Mouse (Mus musculus): ENCODE measurements at regions not wholly inside any gene's neighbourhood (a gene's known extent, or its start where the extent isn't known, plus 50 kb on each side); places are given as distances from the start of the nearest gene placed in this dataset.

- Histone ChIP-seq H3K27ac (no peak overlapping the region), H3K79me2 (ENCODE audit: inconsistent target) (no peaks in the 10 kb centered on the region), H3K4me3 (ENCODE audit: inconsistent target) (no peak overlapping the region), H3K36me3 (ENCODE audit: inconsistent target) (no peaks in the 10 kb centered on the region)
- 95% methylated on average over 4 of the region's 6 CpGs for WGBS (ENCODE audit: missing documents)
Observed at GRCm38 (mm10) chr9:67102578-67102977, 53.4 kb upstream of the Tpm1 start.

DNA sequence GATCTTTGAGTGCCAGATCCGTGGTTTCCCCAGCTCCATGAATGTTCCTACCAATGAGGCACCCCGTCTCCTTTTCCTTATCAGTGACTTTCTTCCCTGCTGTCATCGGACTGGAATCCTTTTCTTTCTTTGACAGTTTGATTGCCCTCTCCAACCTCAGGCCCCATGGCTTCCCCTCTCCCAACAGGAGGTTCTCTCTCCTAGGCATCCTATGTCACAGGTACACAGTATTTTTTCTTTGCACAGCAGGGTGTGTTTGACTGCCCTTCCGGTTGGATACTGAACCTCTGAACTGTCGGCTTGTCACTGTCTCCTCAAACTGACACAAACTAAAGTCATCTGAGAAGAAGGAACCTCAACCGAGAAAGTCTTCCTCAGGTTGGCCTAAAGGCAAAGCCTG lies 50.3 kb upstream of the Tpm1 start:
- H3K79me2 ChIP-seq (ENCODE audit: inconsistent target): no peaks in the 10 kb centered on the region
- H3K27ac ChIP-seq: no peak overlapping the region
- 90% methylated on average over 6 of the region's 6 CpGs for WGBS (ENCODE audit: missing documents)
- H3K36me3 ChIP-seq (ENCODE audit: inconsistent target): no peaks in the 10 kb centered on the region
- H3K4me3 ChIP-seq (ENCODE audit: inconsistent target): no peak overlapping the region

All from macrophage (primary cell).